Mouse (Mus musculus) forebrain, embryonic 12.5 days (tissue): ENCODE data around the gene Uqcr10. TPM values are rescaled to one million over a fixed set of nuclear protein-coding genes. Genes with fewer than 3 reads are reported as not detected.
A peak's percentile ranks its signal among the peaks of the same experiment; 100 is the strongest.
"Not testable (repeated sequence)": the region's sequence is repeated elsewhere in the genome, so short reads cannot be mapped to it uniquely, and the experiment has no call there.

Source experiments
- ATAC-seq: fragments of 200-750 bp; cut with Nextera tagmentation; 2 replicates; pipeline ENCODE4 v1.8.0; 2017; ENCODE audit warnings: moderate TSS enrichment; ENCODE audit not compliant: low FRiP score
- H3K27ac ChIP-seq: fragments of 300-500 bp; sonication (generic); 2 replicates; pipeline ENCODE4 v1.5.1; 2016; ENCODE audit warnings: mild to moderate bottlenecking
- H3K27me3 ChIP-seq: fragments of 300-500 bp; sonication (generic); 2 replicates; pipeline ENCODE4 v1.6.1; 2016; ENCODE audit warnings: mild to moderate bottlenecking
- H3K36me3 ChIP-seq: fragments of 300-500 bp; sonication (generic); replicated peaks from 2 replicates; pipeline ENCODE4 v1.6.1; 2016; ENCODE audit warnings: mild to moderate bottlenecking
- H3K4me1 ChIP-seq: fragments of 300-500 bp; sonication (generic); 2 replicates; pipeline ENCODE4 v1.6.1; 2016
- H3K4me2 ChIP-seq: fragments of 300-500 bp; sonication (generic); 2 replicates; pipeline ENCODE4 v1.6.1; 2016; ENCODE audit warnings: mild to moderate bottlenecking, moderate library complexity
- H3K4me3 ChIP-seq: fragments of 300-500 bp; sonication (generic); replicated peaks from 2 replicates; pipeline ENCODE4 v1.5.1; 2016; ENCODE audit warnings: mild to moderate bottlenecking
- H3K9ac ChIP-seq: fragments of 300-500 bp; sonication (generic); 2 replicates; pipeline ENCODE4 v1.6.1; 2016; ENCODE audit warnings: mild to moderate bottlenecking
- H3K9me3 ChIP-seq: fragments of 300-500 bp; sonication (generic); 2 replicates; pipeline ENCODE4 v1.6.1; 2016
- WGBS: fragments of 180-500 bp; shearing (Covaris S2); methylation state at CpG from one replicate; pipeline ENCODE4 v1.1.7; 2016; 5-methylcytosine and 5-hydroxymethylcytosine counted together
- polyA plus RNA-seq: library from polyadenylated mRNA; unstranded; fragments of >200 nt; fragmentation: Nextera tagmentation; extraction: Ambion mirVana; gene quantifications from 2 replicates; pipeline ENCODE4 v1.2.1, GENCODE M21; 2016

The Uqcr10 gene
- polyA plus RNA-seq, 1 experiment from 2014 or later, result 566 TPM

DNA sequence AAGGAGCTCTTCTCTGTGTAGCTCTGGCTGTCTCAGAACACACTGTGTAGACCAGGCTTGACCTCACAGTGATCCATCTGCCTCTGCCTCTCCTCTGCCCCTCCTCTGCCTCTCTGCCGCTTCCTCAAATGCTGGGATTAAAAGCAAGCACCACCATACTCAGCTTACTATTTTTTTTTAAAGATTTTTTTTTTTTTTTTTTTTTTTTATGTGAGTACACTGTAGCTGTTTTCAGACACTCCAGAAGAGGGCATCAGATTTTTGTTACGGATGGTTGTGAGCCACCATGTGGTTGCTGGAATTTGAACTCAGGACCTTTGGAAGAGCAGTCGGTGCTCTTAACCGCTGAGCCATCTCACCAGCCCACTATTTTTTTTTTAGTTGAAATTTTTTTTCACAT lies 6.0 kb upstream of the Uqcr10 start:
- H3K9me3 ChIP-seq, H3K36me3 ChIP-seq, H3K4me2 ChIP-seq, H3K27ac ChIP-seq, H3K9ac ChIP-seq, H3K27me3 ChIP-seq, ATAC-seq, H3K4me3 ChIP-seq, H3K4me1 ChIP-seq: not testable (repeated sequence)
- WGBS, result 88% methylated on average over 4 of the region's 4 CpGs

DNA sequence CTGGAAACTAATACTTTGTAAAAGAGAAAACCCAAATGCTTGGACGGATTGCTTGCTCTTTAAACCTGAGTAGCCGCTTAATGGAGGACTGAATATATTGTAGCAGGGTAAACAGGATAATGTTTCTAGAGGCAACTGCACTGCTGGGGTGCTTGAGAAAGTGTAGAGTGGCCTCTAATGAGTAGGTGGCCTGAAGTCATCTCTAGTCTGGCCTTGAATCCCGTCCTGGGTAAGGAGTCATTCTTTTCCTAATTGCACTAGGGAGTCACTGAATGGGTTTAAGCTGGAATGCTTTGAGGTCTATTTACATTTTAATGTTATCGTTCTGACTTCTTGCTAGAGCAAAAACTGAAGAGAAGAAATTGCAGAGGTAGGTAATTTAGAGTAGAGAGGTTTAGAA lies 1.0 kb upstream of the Uqcr10 start:
- no peak overlapping the region for H3K27ac ChIP-seq
- H3K9ac ChIP-seq, result peak overlapping the region; percentile 76
- peak overlapping the region; percentile 74 for H3K4me2 ChIP-seq
- peaks cover 17% of the 10 kb centered on the region for H3K4me1 ChIP-seq
- 6% methylated on average over 4 of the region's 4 CpGs for WGBS
- no peak for ATAC-seq
- H3K9me3 ChIP-seq, result no peaks in the 10 kb centered on the region
- H3K27me3 ChIP-seq, result no peaks in the 10 kb centered on the region
- H3K36me3 ChIP-seq, result peaks cover 19% of the 10 kb centered on the region
- peak overlapping the region; percentile 72 for H3K4me3 ChIP-seq

- H3K4me1 ChIP-seq, result peaks cover 17% of the 10 kb centered on the region
- H3K27me3 ChIP-seq, result no peaks in the 10 kb centered on the region
- no peak overlapping the region; the same call in 1 of the 2 replicates for H3K27ac ChIP-seq
- peak overlapping the region; percentile 72 for H3K4me3 ChIP-seq
- H3K9ac ChIP-seq, result peak overlapping the region; percentile 76
- no peaks in the 10 kb centered on the region for H3K9me3 ChIP-seq
- H3K4me2 ChIP-seq, result peak overlapping the region; percentile 74
- ATAC-seq, result peak; percentile 27; the same call in 1 of the 2 replicates
- H3K36me3 ChIP-seq, result peaks cover 19% of the 10 kb centered on the region
- 7% methylated on average over 12 of the region's 12 CpGs for WGBS
Observed at GRCm38 (mm10) chr11:4703688-4704071, 462 bp downstream of the Uqcr10 start.

GRCm38 (mm10) chr11:4700726-4701125 lies 3.4 kb downstream of the Uqcr10 start:
- 93% methylated on average over 8 of the region's 8 CpGs for WGBS
- ATAC-seq, result no peak
- no peak overlapping the region for H3K9ac ChIP-seq
- no peak overlapping the region for H3K4me3 ChIP-seq
- peaks cover 19% of the 10 kb centered on the region for H3K36me3 ChIP-seq
- H3K4me2 ChIP-seq, result no peak overlapping the region
- no peaks in the 10 kb centered on the region for H3K9me3 ChIP-seq
- H3K4me1 ChIP-seq, result peaks cover 17% of the 10 kb centered on the region
- H3K27ac ChIP-seq, result no peak overlapping the region
- no peaks in the 10 kb centered on the region for H3K27me3 ChIP-seq

DNA sequence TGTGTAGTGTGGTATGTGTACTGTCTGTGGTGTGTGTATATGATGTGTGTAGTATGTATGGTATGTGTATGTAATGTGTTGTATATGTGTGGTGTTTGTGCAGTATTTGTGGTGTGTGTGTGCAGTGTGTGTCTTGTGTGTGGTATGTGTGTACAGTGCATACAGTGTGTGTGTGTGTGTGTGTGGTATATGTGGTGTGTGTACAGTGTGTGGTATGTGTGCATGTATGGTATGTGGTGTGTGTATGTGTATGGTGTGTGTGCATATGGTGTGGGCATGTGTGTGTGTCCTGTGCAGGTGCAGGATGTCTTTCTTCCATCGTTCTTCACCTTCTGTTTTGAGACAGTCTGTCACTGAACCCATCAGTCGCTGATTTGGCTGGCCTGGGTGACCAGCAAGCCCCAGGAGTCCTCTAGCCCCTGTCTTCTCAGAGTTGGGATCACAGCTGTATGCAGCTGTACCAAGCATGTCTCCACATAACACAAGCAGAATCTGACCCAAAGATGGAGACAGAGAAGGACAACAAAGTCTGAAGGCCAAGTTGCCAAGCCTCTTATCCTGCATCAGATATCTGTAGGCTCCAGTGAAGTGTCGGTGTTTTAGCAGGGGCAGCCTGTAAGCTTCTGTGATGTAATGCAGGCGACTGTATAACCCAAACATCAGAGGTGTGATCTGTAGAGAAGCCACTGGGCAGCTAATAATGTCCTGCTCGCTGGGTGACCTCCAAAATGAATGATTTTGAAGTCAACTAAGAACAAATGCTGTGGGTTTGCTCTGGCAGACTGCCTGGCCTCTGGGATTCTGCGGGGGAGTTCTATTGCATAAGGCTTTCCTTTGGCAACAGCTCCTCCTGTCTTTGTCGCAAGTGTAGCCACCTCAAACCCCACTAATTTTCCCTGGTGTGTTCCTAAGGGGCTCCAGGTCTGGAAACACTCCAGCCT lies 6.8 kb downstream of the Uqcr10 start:
- H3K9me3 ChIP-seq, result no peaks in the 10 kb centered on the region
- H3K27ac ChIP-seq, result no peak overlapping the region
- no peak overlapping the region for H3K4me3 ChIP-seq
- no peak overlapping the region for H3K9ac ChIP-seq
- peaks cover 19% of the 10 kb centered on the region for H3K36me3 ChIP-seq
- H3K4me2 ChIP-seq, result no peak overlapping the region
- no peaks in the 10 kb centered on the region for H3K4me1 ChIP-seq
- no peaks in the 10 kb centered on the region for H3K27me3 ChIP-seq
- no peak for ATAC-seq
- 72% methylated on average over 7 of the region's 7 CpGs for WGBS

DNA sequence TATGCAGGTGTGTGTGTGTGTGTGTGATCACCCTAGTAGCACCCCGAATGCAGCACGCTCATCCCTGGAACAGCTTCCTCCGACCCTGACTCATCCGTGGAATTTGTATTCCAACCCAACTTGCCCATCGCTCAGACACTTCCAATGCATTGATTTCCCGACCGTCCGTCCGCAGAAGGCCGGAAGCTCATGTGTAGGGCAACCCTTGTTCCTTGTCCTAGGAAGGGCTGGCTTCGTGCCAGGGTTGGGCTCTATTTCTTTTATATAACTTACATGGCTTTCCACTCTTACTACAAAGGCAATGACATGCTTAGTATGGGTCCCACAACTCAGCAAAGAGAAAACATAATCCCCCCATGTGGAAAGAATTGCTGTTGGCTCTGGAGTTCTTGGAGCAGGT lies 12.0 kb downstream of the Uqcr10 start:
- no peaks in the 10 kb centered on the region for H3K36me3 ChIP-seq
- H3K4me2 ChIP-seq, result no peak overlapping the region
- no peaks in the 10 kb centered on the region for H3K4me1 ChIP-seq
- 84% methylated on average over 11 of the region's 11 CpGs for WGBS
- no peak overlapping the region for H3K27ac ChIP-seq
- no peaks in the 10 kb centered on the region for H3K9me3 ChIP-seq
- no peak overlapping the region for H3K9ac ChIP-seq
- no peaks in the 10 kb centered on the region for H3K27me3 ChIP-seq
- ATAC-seq, result no peak
- H3K4me3 ChIP-seq, result no peak overlapping the region

GRCm38 (mm10) chr11:4691213-4691612 lies 12.9 kb downstream of the Uqcr10 start:
- WGBS, result 67% methylated on average over 10 of the region's 10 CpGs
- H3K4me2 ChIP-seq, result no peak overlapping the region
- no peak overlapping the region for H3K4me3 ChIP-seq
- H3K36me3 ChIP-seq, result no peaks in the 10 kb centered on the region
- H3K9ac ChIP-seq, result no peak overlapping the region
- H3K4me1 ChIP-seq, result no peaks in the 10 kb centered on the region
- H3K9me3 ChIP-seq, result no peaks in the 10 kb centered on the region
- no peak for ATAC-seq
- no peak overlapping the region for H3K27ac ChIP-seq
- no peaks in the 10 kb centered on the region for H3K27me3 ChIP-seq

DNA sequence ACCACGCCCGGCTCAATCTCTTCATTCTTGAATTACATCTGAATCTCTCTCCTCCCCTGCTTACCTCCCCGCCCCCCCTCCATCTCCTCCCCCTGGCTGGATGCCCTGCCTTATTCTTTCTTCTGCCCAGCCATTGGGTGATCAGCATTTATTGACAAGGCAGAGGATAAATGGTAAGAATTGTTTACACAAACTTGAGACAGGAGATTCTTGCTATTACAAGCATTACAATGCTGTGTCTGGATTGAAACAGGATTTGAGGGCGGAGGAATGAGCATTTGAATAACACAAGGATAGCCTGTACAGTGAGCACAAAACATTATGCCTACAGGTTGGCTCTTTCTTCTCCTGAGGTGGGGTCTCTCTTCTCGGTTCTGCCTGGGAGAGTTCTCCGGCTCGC lies 13.8 kb downstream of the Uqcr10 start:
- Histone ChIP-seq H3K36me3 (no peaks in the 10 kb centered on the region), H3K9me3 (no peaks in the 10 kb centered on the region), H3K27me3 (no peaks in the 10 kb centered on the region), H3K4me3 (no peak overlapping the region), H3K9ac (no peak overlapping the region), H3K4me1 (no peaks in the 10 kb centered on the region), H3K4me2 (no peak overlapping the region), H3K27ac (no peak overlapping the region)
- WGBS, result 82% methylated on average over 7 of the region's 7 CpGs
- ATAC-seq, result no peak

GRCm38 (mm10) chr11:4688632-4689380 lies 15.3 kb downstream of the Uqcr10 start:
- Histone ChIP-seq H3K36me3 (peaks cover 6% of the 10 kb centered on the region; the same call in 1 of the 2 replicates), H3K9ac (no peak overlapping the region), H3K4me3 (no peak overlapping the region), H3K4me1 (no peaks in the 10 kb centered on the region), H3K9me3 (no peaks in the 10 kb centered on the region), H3K27ac (no peak overlapping the region), H3K4me2 (no peak overlapping the region), H3K27me3 (no peaks in the 10 kb centered on the region)
- ATAC-seq, result no peak
- WGBS, result 73% methylated on average over 11 of the region's 11 CpGs

GRCm38 (mm10) chr11:4687874-4688273 lies 16.3 kb downstream of the Uqcr10 start:
- 81% methylated on average over 3 of the region's 3 CpGs for WGBS
- no peak for ATAC-seq
- H3K9ac ChIP-seq, result no peak overlapping the region
- H3K9me3 ChIP-seq, result no peaks in the 10 kb centered on the region
- no peak overlapping the region for H3K27ac ChIP-seq
- peaks cover 15% of the 10 kb centered on the region for H3K36me3 ChIP-seq
- no peaks in the 10 kb centered on the region for H3K27me3 ChIP-seq
- no peak overlapping the region for H3K4me3 ChIP-seq
- no peaks in the 10 kb centered on the region for H3K4me1 ChIP-seq
- no peak overlapping the region for H3K4me2 ChIP-seq

DNA sequence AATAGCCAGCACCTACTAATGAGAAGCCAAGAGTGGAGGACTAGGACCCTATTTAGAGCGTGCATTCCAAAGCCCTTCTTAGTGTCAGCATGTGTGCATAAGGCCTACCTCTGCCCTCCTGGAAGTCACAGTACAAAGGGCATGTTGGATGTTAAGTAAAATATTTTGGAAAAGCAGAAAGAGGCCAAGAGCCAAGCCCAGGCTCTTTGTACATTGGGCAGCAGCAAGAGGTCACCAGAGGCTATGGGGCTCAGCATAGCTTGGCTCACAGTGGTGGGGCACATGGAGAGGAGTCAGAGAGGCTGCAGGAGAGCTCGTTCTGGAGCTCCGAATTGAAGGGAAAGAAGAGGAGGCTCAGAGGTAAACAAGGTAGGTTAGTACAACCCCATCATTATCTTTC lies 17.1 kb downstream of the Uqcr10 start:
- WGBS, result 76% methylated on average over 3 of the region's 3 CpGs
- no peak overlapping the region for H3K4me3 ChIP-seq

GRCm38 (mm10) chr11:4685510-4685909 lies 18.6 kb downstream of the Uqcr10 start:
- Histone ChIP-seq H3K27me3 (no peaks in the 10 kb centered on the region), H3K9me3 (no peaks in the 10 kb centered on the region), H3K9ac (no peak overlapping the region), H3K4me3 (no peak overlapping the region), H3K27ac (no peak overlapping the region), H3K36me3 (peaks cover 38% of the 10 kb centered on the region), H3K4me2 (no peak overlapping the region), H3K4me1 (no peaks in the 10 kb centered on the region)
- ATAC-seq, result no peak
- 88% methylated on average over 5 of the region's 5 CpGs for WGBS

More for the DNA sequence above, 17.1 kb downstream of the Uqcr10 start:
- H3K27me3 ChIP-seq, result no peaks in the 10 kb centered on the region
- no peak overlapping the region for H3K4me2 ChIP-seq
- H3K27ac ChIP-seq, result no peak overlapping the region
- no peaks in the 10 kb centered on the region for H3K4me1 ChIP-seq
- no peak for ATAC-seq
- H3K36me3 ChIP-seq, result peaks cover 23% of the 10 kb centered on the region
- no peak overlapping the region for H3K9ac ChIP-seq
- no peaks in the 10 kb centered on the region for H3K9me3 ChIP-seq
